Mouse (Mus musculus) mesoderm, embryonic 11.5 days (tissue): ENCODE results near the gene Dusp16.

Source experiments
- DNase-seq: peaks from one replicate; pipeline ENCODE4 v3.0.0-alpha.2; 2012; ENCODE audit warnings: low read depth, low spot score

The Dusp16 gene

DNA sequence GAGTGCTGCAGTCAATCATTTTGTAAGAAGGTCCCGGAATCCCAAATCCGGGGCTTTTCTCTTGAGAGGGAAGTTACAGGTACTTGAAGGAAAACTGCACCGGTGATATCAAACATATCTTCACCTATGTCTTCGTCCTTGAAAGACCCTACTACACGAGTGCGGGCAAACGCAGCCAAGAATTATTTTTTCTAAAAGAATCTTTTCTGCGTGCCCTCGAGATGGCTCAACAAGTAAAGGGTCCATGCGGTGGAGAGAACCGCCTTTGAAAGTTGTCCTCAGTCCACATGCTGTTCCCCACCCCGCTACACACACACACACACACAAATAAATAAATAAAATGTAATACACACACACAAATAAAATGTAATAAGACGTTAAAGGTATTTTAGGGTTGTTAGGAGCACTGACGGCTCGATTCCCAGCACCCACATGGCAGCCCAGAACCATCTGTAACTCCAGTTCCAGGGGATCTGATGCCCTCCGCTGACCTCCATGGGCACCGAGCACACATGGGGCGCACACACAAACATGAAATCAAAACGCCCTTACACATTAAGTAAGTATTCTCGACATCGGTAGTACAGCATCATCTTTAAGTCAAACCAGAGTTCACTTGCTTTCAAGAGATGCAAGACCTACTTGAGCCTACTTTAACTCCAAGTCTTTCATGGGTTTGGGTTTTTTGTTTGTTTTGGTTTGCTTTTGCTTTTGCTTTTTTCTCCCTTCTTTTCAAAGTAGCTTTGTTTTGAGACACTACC lies 801 bp upstream of the Dusp16 start:
- DNase-seq, result no peak

DNA sequence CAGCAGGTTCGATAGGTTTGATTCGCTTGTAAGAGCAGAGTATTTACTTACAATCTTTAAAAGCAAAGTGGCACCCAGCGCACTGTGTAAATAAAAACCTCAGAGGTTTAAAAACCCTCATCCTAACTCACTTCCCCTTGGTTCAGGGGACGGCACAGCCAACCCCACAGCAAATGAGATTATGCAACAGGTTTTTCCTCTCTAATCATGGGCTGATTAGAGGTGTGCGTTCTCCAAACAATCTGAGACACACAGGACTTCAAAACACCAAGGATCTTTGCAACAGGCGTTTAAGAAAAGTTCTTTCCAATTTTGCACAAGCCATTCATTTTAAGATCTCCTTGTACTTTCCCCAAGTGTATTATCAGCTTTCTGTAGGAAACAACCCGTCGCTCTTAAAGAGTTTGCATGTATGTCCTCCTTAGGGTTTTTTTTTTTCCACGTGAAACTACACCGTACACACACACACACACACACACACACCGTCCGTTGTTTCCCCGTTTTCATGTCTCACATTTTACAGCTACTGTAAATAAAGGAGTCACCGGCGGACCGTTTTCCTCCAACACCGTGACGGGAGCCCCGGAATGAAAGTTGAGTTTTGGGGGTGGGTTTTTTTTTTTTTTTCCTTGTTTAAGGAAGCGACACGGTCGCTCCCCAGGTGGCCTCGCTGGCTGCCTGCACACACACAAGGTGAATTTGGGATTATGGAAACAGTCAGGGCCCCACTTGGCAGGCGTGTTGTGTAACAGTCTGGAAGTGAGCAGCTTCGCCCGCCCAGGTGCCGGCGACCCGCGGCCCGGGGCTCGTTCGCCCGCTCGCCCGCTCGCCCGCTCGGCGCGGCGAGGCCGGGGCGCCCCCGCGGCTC lies 940 bp downstream of the Dusp16 start:
- no peak for DNase-seq

DNA sequence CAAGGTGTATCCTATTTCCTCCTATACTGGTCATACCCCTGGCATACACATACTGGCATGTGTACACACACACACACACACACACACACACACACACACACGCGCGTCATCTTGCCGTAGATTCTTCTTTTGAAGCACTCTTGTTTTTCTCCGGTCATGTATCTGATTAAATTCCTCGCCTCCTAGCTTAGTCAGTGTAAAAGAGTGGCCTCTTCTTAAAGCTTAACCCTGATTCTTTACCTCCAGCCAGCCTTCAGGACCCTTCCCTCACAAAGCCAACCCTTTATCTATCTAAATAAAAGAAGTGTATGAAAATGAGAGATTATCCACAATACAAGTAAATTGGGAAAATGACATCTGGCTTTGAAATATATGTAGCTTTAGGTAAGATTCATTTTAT lies 3.3 kb downstream of the Dusp16 start:
- DNase-seq, result no peak

DNA sequence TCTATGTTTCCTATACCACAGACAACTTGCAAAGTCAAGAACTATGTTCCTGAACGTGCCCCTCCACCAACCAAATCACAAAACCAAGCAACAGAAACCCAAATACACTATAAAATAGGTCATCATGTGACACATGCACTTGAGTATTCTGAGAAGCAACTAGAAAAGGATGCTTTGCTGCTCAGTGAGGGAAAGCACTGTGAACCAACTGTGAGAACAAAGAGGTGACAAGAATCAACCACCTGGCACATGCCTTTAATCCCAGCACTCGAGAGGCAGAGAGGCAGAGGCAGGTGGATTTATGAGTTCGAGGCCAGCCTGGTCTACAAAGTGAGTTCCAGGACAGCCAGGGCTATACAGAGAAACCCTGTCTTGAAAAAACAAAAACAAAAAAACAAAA lies 6.0 kb downstream of the Dusp16 start:
- DNase-seq, result no peak

DNA sequence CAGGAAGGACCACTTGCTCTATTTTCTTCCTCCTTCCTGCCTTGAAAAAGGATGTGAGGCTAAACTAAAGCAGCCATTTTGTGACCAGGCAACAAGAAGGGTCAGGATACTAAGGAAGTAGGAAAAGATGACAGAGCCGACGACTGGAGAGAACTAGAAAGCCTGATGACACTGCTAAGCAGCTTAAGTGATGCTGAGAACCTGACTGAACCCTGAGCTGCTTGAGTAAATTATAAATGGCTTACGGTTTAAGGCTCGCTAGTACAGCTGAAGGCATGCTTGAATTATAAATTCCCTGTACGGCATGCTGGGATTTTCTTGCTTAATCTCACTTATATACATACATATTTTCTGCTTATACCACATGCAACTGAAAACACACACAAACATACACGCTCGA lies 9.5 kb downstream of the Dusp16 start:
- no peak for DNase-seq

DNA sequence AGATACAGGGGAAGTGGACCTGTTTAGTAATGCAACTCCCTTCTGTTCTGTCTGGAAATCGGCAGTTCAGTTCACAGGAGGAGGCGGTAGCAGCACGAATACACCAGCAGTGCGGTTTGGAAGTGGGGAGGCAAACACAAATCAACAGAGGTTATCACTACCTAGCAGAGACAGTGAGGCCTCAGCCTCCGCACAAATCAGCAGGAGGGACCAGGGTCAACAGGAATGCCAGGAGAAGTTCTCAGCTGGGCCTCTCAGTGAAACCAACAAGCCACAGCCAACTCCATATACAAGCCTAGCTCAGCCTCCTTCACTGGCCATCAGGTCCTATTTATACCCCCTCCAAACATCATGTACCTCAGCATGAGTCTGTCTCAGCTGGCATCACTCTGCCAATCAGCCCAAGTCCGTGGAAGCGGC lies 10.9 kb downstream of the Dusp16 start:
- no peak for DNase-seq

DNA sequence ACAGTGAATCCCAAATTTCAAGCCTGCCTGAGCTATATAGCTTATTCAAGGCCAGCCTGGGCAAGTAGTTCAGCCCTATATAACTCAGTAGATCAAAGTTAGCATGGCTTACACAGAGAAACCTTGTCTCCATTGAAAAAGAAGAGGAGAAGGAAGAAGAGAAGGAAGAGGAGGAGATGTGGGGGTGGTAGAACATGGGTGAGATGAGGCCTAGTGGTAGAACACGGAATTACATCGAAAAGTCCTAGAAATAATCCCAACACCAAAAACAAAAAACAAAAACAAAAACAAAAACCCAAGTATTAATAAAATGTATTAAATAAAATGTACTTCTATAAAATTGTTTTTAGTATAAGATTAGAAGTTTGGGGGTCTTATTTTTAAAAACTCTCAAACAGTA lies 12.4 kb downstream of the Dusp16 start:
- no peak for DNase-seq

DNA sequence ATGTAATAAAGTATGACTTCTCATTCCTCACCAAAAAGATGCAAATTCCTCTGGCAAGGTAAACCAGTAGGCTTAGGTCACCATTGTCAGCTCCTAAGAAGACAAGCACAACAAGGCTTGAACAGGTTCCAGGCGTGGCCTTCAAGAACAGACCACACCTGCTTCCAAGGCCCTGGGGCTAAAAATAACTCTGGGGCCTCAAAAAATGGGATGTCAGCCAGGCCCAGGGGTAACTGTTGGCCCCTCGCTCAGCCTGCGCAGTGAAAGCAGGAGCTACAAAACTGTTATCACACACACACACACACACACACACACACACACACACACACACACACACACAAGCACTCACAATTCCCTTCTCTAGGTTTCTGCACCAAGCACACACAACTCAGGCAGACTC lies 18.5 kb downstream of the Dusp16 start:
- no peak for DNase-seq

DNA sequence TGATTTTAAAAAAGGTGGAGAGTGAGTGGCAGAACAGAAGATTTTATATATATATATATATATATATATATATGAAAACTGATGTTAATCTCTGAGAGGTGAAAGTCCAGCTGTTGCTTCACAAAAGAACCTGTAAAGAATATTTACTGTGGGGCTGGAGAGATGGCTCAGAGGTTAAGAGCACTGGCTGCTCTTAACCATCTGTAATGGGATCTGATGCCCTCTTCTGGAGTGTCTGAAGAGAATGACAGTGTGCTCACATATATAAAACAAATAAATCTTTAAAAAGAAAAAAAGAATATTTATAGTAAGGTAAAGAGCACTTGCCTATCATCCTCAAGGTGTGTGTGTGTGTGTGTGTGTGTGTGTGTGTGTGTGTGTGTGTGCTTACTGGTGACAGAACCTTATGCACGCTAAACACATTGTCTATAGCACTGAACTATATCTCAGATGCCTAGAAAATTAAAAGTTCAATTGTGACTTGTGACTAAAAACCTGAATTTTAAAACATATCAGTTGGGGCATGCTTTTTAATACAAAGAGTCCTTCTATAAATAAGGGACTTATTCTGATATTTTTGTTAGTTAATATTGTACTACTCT lies 19.0 kb downstream of the Dusp16 start:
- no peak for DNase-seq

DNA sequence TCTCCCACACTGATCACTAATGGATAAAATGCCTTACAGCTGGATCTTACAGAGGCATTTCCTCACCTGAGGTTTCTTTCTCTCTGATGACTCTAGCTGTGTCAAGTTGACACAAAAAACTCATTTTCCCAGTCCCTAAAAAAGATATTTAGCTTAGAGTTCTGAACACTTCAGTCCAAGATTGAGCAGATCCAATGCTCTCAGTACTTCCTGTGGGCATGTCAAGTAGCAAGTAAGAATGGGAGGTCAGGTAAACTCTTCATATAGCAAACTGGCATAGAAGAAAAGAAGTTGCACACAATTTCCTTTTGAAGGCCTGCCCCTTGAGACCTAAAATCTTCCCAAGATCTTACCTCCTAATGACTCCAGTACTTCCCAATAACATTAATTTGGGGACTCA lies 22.1 kb downstream of the Dusp16 start:
- no peak for DNase-seq

DNA sequence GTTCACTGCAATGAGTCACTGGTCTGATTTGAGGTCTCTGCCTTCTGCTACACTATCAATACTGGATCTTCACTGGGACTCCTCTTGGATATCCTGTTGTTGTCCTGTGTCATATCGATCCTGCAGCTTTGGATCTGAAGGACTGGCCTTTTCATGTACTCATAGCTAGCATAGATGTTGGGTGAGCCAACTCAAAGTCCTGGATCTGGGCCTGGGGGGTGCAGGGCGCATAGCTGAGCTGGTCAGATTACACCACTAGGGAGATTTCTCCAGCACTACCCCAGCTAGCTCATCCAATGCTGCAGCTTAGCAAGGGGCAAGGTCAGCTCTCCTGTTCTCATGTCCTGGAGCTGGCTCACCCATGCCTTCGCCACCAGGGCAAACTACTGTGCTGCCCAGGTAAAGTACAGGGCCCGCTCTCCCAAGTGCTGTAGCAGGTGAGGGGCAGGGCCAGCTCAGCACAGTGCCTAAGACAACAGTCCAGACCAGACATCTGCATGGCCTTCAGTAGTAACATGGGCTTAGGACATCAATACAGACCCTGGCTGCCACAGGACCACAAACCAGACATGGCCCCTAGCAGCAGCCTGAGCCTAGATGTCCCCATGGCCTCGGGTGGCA lies 27.9 kb downstream of the Dusp16 start:
- no peak for DNase-seq

DNA sequence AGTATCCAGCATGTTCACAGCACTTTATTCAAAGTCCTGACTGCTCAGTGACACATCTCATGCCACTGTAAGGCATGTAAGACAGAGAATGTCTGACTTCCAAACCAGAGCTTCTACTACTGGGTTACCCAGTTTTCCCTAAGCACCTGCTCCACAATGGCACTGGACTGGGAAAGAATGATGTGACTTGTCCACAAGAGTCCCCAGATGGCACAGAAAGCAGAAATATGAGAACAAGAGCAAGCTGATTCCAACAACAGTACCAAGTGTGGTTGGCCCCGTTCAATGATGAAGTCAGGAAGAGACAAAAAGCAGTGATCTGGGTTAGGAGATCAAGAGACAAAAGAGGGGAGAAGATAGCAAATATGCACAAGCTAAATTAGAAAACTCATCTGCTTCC lies 29.0 kb downstream of the Dusp16 start:
- no peak for DNase-seq

DNA sequence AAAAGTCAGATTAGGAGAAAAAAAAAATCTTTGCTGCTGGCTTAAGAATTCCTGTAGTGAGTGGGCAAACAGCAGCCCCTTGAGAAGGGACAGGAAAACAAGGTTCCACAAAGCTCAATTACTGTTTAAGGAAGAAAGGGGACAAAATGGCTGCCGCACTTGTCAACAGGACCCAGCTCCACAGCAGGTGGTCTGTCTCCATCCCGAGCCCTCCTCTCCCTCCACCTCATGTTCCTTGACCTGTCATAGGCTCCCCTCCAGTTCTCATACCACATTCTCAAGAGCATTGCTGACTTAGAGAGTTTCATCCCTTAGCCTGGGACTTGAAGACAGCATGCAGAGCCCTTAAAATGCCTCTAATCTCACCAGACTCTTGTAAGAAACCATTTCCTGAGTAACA lies 30.6 kb downstream of the Dusp16 start:
- no peak for DNase-seq

DNA sequence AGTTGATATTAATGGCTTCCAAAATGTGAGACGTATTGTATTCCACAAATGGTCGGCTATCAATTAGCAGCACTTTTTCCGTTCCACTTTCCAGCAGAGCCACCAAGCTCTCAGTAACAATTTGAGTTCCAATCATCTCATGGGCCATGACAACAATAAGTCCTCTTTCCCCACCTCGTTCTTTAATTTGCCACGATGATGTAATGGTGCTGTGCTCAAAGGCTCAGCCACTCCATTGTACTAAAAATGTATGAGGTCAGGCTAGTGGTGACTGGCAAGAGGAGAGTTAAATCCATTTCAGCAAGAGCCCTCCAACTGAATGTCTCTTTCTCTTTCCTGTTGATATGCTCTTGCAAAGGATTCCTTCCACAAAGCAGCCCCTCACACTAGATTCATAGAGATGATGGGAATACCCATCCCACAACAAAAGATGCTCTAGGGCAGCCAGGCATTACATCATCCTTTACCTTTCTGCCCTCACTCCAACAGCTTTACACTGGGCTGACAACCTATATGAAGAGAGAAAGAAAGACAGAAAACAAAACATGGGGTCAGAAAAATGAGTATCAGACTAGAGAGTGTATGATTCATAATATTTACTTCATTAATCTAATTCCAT lies 31.4 kb downstream of the Dusp16 start:
- DNase-seq, result no peak

DNA sequence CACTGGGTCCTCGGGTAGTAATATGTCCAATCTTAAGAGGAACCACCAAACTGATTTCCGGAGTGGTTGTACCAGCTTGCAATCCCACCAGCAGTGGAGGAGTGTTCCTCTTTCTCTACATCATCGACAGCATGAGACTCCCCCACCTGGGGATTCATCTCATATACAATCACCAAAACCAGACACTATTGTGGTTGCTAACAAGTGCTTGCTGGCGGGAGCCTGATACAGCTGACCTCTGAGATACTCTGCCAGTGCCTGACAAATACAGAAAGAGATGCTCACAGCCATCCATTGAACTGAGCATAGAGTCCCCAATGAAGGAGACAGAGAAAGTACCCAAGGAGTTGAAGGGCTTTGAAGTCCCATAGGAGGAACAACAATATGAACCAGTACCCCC lies 36.4 kb downstream of the Dusp16 start:
- DNase-seq, result no peak

DNA sequence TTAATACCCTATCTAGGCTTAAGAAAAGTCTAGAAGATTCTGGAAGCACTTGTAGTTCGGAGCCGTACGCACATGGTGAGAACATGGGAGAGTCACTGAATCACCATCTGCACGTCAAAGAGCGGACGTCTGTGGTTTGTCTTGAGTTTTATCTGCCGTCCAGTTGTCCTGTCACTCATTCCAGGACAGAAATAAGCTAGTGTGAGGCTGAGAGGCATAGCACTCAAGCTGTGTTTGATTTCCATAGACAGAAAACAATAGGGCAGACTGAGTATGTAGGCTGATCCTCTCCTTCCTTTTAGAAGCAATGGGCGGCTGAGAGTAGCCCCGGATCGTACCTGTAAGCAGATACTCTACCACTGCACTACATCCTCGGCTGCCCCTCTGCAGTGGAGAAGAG lies 38.6 kb downstream of the Dusp16 start:
- no peak for DNase-seq

DNA sequence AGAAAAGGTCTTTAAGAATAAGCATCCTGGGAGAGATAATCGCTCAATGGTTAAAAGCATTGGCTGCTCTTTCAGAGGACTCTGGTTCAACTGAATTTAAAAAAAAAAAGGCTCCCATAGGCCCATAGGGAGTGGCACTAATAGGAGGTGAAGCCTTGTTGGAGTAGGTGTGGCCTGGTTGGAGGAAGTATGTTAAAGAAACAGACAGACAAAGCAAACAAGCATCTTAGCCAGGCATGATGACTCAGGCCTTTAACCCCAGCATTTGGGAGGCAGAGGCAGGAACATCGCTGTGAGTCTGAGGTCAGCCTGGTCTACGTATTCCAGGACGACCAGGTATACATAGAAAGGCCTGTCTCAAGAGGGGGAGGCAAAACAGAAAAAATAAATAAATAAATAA lies 39.0 kb downstream of the Dusp16 start:
- DNase-seq, result no peak

DNA sequence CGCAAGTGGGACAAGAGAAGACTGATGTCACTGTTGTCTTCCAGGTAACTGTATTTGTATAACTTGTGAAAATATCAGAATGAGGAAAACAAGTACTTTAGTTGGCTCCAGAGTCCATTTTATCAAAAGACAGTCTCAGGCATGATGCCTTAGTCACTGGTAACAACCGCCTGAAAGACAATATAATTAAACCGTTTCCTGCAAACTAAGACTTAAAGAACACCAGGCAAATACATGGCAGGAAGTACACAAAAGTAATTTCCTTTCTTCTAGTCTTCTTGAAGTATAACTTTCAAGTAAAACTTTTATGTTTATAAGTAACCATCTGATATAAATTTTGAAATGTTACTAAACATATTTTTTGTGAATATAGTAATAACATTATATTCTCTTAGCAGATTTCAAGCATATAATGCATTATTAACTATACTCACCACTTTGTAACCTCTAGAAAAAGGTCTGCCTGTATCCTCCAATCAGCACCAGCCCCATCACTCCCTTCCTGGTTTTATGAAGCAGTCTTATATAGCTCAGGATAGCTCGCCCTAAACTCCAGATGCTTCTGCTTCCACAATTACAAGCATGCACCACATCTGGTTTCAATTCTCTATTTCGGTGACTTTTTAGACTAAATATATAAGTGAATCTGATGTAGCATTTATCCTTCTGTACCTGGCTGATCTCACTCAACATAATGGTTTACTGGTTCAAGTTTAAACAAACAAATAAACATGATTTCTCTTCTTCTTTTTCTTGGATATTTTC lies 40.4 kb downstream of the Dusp16 start:
- DNase-seq, result no peak

DNA sequence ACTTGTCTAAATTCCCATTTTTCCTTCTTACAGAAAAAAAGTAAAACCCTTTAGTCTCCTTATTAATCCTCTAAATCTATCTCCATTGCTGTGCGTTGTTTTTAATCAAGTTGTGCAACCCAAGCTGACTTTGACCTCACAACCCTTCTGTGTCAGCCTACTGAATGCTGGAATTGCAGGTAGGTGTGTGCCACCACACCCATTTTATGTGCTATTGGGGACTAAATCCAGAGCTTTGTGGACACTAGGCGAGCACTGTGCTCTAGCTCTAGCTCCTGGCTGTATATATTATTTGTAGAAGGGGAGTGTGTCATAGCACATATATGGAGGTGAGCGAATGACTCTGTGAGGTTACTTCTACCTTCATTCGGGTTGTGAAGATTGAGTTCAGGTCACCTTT lies 41.3 kb downstream of the Dusp16 start:
- no peak for DNase-seq

DNA sequence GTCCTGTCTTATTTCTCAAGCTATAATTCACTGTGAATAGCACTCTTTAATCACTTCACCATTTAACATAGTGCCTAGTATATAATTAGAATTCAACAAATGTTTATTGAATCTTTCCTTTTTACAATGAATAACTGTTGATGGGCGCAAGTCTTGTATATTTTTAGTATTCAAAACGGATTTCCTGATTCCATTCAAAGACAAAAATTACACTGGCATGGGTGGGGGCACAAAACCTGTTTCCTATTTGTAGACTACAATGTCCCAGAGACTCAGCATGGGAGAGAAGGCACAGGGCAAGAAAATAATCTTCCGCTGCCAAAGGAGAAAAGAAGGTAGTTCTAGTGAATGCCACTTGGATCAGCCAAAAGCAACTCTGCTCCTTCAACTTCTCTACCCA lies 44.3 kb downstream of the Dusp16 start:
- no peak for DNase-seq

DNA sequence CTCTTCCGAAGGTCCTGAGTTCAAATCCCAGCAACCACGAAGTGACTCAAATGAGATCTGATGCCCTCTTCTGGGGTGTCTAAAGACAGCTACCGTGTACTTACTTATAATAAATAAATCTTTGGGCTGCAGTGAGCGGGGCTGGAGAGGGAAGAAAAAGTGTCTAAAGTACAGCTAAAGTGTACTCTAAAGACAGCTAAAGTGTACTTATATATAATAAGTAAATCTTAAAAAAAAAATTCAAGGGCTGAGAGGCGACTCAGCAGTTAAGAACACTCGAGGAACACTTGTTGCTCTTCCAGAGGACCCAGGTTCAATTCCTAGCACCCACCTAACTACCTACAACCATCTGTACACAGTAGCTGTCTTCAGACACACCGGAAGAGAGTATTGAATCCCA lies 46.5 kb downstream of the Dusp16 start:
- no peak for DNase-seq
